Mouse (Mus musculus) embryonic facial prominence, embryonic 15.5 days (tissue): Measurements from ENCODE around the gene Gm11077. TPM values are rescaled to one million over a fixed set of nuclear protein-coding genes. Genes with fewer than 3 reads are reported as not detected.

Source experiments
- ATAC-seq: fragments of 200-750 bp; cut with Nextera tagmentation; 2 replicates; pipeline ENCODE4 v1.8.0; 2017; ENCODE audit warnings: low read depth, moderate TSS enrichment; ENCODE audit not compliant: insufficient number of reproducible peaks, low FRiP score, low TSS enrichment
- H3K27ac ChIP-seq: fragments of 300-500 bp; sonication (generic); replicated peaks from 2 replicates; pipeline ENCODE4 v1.5.1; 2015; ENCODE audit warnings: mild to moderate bottlenecking, inconsistent platforms
- H3K27me3 ChIP-seq: fragments of 300-500 bp; sonication (generic); 2 replicates; pipeline ENCODE4 v1.6.1; 2015; ENCODE audit warnings: inconsistent platforms
- H3K36me3 ChIP-seq: fragments of 300-500 bp; sonication (generic); 2 replicates; pipeline ENCODE4 v1.6.1; 2015; ENCODE audit warnings: mild to moderate bottlenecking, inconsistent platforms
- H3K4me1 ChIP-seq: fragments of 300-500 bp; sonication (generic); 2 replicates; pipeline ENCODE4 v1.6.1; 2015; ENCODE audit warnings: inconsistent platforms
- H3K4me2 ChIP-seq: fragments of 300-500 bp; sonication (generic); replicated peaks from 2 replicates; pipeline ENCODE4 v1.6.1; 2015; ENCODE audit warnings: mild to moderate bottlenecking, inconsistent platforms
- H3K4me3 ChIP-seq: fragments of 300-500 bp; sonication (generic); replicated peaks from 2 replicates; pipeline ENCODE4 v1.5.1; 2015; ENCODE audit warnings: mild to moderate bottlenecking, inconsistent platforms
- H3K9ac ChIP-seq: fragments of 300-500 bp; sonication (generic); 2 replicates; pipeline ENCODE4 v1.6.1; 2015; ENCODE audit warnings: inconsistent platforms
- H3K9me3 ChIP-seq: fragments of 300-500 bp; sonication (generic); replicated peaks from 2 replicates; pipeline ENCODE4 v1.6.1; 2016; ENCODE audit warnings: inconsistent platforms
- WGBS: fragments of 180-500 bp; shearing (Covaris S2); methylation state at CpG from one replicate; pipeline ENCODE4 v1.1.7; 2015; 5-methylcytosine and 5-hydroxymethylcytosine counted together
- polyA plus RNA-seq: library from polyadenylated mRNA; unstranded; fragments of >200 nt; fragmentation: Nextera tagmentation; extraction: Ambion mirVana; gene quantifications from 2 replicates; pipeline ENCODE4 v1.2.1, GENCODE M21; 2015

The Gm11077 gene
- not detected in 2 replicates for polyA plus RNA-seq

DNA sequence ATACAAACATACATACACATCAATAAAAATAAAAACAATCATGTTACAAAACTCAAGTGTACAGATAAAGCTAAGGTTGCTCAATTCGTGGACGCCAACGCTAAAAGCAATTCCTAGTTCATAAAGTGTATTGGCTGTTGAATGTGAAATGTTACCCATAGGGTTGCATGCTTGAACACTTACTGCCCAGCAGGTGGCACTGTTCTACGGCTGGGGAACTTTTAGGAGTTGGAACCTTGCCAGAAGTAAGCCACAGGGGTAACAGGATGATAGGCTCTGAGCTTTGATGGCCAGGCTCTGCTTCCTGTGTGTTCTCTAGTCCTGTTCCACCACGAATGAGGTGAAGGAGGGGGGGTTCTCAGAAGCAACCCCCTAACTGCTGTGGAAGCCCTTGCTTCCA lies at the start of gene Gm11077:
Gm11077 (plus strand) TSS at position 13 of the 400 bp plus-strand sequence.
- no peak within 1 kb of the TSS for H3K4me3 ChIP-seq
- no peak within 1 kb of the TSS for H3K27ac ChIP-seq
- ATAC-seq = no peak
- H3K36me3 ChIP-seq = no peaks in the 10 kb centered on the region
- no peak within 1 kb of the TSS for H3K9ac ChIP-seq
- no peaks in the 10 kb centered on the region for H3K27me3 ChIP-seq
- 89% methylated on average over 5 of the region's 5 CpGs for WGBS
- no peaks in the 10 kb centered on the region for H3K9me3 ChIP-seq
- peaks cover 4% of the 10 kb centered on the region; the same call in 1 of the 2 replicates for H3K4me1 ChIP-seq
- H3K4me2 ChIP-seq = no peak within 1 kb of the TSS

DNA sequence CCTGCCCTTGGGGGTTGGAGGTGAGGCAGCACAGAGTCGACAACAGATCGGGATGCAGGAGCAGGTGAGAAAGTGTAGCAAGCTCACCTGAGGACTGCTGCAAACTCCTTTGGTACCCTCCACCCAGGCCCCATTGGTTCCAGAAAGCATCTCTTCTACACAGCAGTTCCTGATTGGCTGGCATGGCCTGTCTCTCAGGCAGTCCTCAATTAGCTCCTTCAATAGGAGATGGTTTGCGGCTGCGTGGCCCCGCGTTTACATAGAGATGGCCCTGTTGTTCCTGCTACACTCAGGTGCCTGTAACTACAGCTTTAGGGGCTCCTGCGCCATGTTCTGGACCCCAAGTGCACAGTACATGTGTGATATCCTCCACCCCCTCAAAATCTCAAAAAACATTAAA lies 48.4 kb upstream of the Gm11077 start:
- Histone ChIP-seq H3K4me2 (no peak overlapping the region), H3K9ac (no peak overlapping the region), H3K9me3 (no peaks in the 10 kb centered on the region), H3K27me3 (no peaks in the 10 kb centered on the region), H3K27ac (no peak overlapping the region), H3K4me1 (peaks cover 38% of the 10 kb centered on the region), H3K4me3 (no peak overlapping the region), H3K36me3 (no peaks in the 10 kb centered on the region)
- no peak for ATAC-seq
- 52% methylated on average over 7 of the region's 7 CpGs for WGBS

DNA sequence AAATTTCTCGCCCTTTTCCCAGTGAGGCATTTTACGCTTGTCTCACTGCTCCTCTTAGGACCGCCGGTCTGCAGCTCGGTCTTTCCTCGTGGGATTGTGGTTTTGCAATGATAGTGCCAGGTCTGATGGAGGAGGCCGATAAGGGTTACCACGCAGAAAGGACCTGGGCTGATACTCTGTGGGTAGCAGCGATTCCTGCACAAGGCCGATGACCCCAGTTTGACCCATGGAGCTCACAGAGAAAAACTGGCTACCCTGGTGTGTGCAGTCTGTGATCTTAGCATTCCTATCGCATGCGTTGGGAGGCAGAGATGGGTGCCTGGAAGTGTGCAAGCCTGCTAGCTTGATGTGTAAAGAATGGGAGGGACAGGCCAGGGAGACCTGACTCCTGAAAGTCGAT lies 46.3 kb upstream of the Gm11077 start:
- H3K4me2 ChIP-seq = no peak overlapping the region
- no peak overlapping the region for H3K27ac ChIP-seq
- H3K4me3 ChIP-seq = no peak overlapping the region
- no peak overlapping the region for H3K9ac ChIP-seq
- no peaks in the 10 kb centered on the region for H3K36me3 ChIP-seq
- WGBS = 30% methylated on average over 13 of the region's 13 CpGs
- H3K27me3 ChIP-seq = no peaks in the 10 kb centered on the region
- H3K4me1 ChIP-seq = peaks cover 32% of the 10 kb centered on the region
- no peaks in the 10 kb centered on the region for H3K9me3 ChIP-seq
- no peak for ATAC-seq

DNA sequence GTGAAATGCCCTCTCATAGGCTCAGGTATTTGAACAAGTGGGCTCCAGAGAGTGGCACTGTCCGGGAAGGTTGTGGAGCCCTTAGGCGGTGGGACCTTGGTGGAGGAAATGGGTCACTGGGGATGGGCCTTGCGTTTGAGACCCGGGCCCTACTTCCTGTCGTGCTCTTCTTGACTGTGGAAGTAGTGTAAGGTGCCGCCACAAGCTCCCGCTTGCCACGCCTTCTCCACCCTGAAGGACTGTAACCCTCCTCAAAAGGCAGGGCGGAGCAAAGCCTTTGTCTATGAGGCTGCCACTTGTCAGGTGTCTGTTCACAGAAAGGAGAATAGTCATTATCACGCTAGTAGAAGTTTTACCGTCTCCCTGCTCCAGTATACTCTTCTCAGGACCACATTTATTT lies 44.7 kb upstream of the Gm11077 start:
- Histone ChIP-seq H3K4me3 (no peak overlapping the region), H3K27ac (no peak overlapping the region), H3K27me3 (no peaks in the 10 kb centered on the region), H3K4me1 (peaks cover 18% of the 10 kb centered on the region), H3K4me2 (no peak overlapping the region), H3K9ac (no peak overlapping the region), H3K36me3 (no peaks in the 10 kb centered on the region), H3K9me3 (no peaks in the 10 kb centered on the region)
- no peak for ATAC-seq
- 89% methylated on average over 11 of the region's 11 CpGs for WGBS

DNA sequence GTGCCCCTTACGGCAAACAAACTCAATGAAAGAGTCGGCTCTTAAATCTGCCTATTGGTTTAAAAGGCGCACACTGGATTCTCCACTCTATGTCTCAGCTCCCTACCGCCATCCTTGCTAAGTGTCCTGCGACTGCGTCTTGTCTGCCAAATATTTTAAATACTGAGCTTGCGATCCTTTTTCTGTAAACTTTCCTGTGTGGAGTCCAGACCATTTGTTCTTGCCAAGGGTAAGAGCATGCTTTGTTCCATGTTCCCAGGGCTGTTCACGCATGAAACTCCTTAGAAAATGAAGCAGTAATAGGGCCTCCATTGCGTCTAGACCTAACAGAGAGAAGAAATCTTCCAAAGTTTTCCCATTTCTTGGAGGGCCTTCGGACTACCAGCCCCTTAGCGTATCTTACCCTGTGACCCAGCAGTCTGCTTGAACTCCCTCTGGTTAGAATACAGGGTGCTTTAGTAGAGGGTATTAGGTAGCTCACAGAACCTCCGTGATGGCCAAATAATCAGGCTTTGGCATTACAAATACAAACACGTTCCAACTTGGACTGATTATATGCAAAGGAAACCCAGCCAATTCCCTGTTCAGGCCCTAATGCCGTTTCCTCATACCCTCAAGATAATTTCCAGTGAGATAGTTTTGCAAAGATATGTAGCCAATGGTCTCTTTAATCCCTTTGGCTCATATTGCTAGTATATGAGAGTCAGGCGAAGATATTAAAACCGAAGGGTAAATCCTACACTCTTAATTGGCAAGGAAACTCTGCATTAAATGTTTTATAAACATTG lies 39.3 kb upstream of the Gm11077 start:
- ATAC-seq = peak; percentile 83
- peaks cover 21% of the 10 kb centered on the region; the same call in 1 of the 2 replicates for H3K4me1 ChIP-seq
- WGBS = 53% methylated on average over 16 of the region's 16 CpGs

DNA sequence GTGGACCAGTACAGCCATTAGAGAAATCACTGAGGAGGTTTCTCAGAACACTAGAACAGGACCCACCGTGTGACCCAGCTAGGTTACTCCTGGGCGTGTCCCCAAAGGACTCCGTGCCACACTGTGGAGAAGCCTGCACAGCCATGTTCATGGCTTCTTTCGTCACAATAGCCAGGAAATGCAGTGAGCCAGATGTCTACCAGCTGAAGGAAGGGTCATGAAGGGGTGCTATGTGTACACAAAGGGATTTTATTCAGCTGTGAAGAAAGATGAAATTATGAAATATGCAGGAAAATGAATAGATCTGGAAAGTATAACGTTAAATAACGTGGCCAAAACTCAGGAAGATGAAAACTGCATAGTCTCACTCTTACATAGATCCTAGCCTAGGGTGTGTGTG lies 36.9 kb upstream of the Gm11077 start:
- no peak overlapping the region for H3K9ac ChIP-seq
- no peak overlapping the region for H3K27ac ChIP-seq
- no peak for ATAC-seq
- no peaks in the 10 kb centered on the region for H3K36me3 ChIP-seq
- H3K4me2 ChIP-seq = no peak overlapping the region
- H3K27me3 ChIP-seq = no peaks in the 10 kb centered on the region
- H3K4me3 ChIP-seq = no peak overlapping the region
- H3K4me1 ChIP-seq = peaks cover 29% of the 10 kb centered on the region; the same call in 1 of the 2 replicates
- 65% methylated on average over 6 of the region's 6 CpGs for WGBS
- no peaks in the 10 kb centered on the region for H3K9me3 ChIP-seq

More for the DNA sequence above, 39.3 kb upstream of the Gm11077 start:
- H3K9ac ChIP-seq = no peak overlapping the region
- no peaks in the 10 kb centered on the region for H3K9me3 ChIP-seq
- no peaks in the 10 kb centered on the region for H3K27me3 ChIP-seq
- H3K27ac ChIP-seq = peak overlapping the region; percentile 76
- no peak overlapping the region for H3K4me2 ChIP-seq
- H3K4me3 ChIP-seq = no peak overlapping the region
- no peaks in the 10 kb centered on the region for H3K36me3 ChIP-seq

DNA sequence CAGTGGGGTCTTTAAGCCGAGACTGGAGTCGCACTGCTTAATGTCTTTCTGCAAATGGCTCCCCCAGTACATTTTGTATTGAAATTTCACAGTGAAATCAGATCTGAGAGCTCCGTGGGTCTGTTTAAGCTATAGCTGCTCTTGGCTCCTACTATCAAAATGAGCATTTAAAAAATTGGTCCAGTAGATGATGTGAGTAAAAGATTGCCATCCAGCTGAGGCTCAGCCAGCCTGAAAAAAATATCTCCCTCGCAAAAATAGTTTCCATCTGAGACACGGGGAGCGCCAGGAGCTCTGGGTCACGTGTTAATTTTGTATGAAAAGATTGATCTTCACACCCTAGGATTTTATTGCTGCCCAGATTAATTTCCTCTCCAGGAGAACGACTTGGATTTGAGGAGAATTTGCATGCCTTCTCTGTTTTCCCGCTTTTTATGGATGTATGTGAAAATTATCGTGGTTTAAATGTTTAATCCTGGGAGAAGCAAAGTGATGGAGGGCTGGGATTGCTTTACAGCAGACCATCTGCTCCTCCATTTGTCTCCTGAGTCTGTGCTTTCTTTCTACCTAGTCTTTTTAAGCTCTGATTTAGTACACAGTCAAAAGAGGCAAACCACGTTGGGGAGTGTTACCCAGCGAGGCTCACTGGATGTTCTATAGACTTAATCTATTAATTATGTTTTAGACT lies 32.7 kb upstream of the Gm11077 start:
- no peaks in the 10 kb centered on the region for H3K9me3 ChIP-seq
- H3K27ac ChIP-seq = peak overlapping the region; percentile 71
- no peaks in the 10 kb centered on the region for H3K36me3 ChIP-seq
- H3K9ac ChIP-seq = no peak overlapping the region
- peaks cover 20% of the 10 kb centered on the region; the same call in 1 of the 2 replicates for H3K4me1 ChIP-seq
- H3K27me3 ChIP-seq = no peaks in the 10 kb centered on the region
- no peak overlapping the region for H3K4me2 ChIP-seq
- ATAC-seq = 0 out of 2 replicates have a peak, but pooled peaks have one; percentile 31
- H3K4me3 ChIP-seq = no peak overlapping the region
- WGBS = 36% methylated on average over 12 of the region's 12 CpGs

DNA sequence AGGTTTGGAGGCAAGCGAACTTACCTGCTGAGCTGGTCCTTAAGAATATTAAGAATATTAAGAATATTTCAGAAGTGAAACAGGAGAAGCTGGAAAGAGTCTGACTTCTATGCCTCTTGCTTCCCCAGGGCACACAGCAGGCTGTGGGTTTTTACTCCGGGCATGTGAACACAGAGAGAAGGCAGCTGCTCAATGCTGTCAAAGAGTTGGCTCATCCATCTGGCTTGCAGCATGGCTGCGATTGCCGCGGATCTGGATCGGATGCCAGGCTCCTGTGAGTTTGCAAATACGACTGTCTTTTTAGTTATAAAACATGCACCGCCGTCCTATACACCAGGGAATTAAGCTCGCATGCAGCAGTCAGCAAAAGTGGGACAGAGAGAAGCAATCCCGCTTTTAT lies 31.1 kb upstream of the Gm11077 start:
- Histone ChIP-seq H3K27ac (no peak overlapping the region), H3K4me2 (no peak overlapping the region), H3K9me3 (no peaks in the 10 kb centered on the region), H3K4me1 (peaks cover 16% of the 10 kb centered on the region; the same call in 1 of the 2 replicates), H3K9ac (no peak overlapping the region), H3K27me3 (no peaks in the 10 kb centered on the region), H3K36me3 (no peaks in the 10 kb centered on the region), H3K4me3 (no peak overlapping the region)
- ATAC-seq = no peak
- 48% methylated on average over 11 of the region's 11 CpGs for WGBS

DNA sequence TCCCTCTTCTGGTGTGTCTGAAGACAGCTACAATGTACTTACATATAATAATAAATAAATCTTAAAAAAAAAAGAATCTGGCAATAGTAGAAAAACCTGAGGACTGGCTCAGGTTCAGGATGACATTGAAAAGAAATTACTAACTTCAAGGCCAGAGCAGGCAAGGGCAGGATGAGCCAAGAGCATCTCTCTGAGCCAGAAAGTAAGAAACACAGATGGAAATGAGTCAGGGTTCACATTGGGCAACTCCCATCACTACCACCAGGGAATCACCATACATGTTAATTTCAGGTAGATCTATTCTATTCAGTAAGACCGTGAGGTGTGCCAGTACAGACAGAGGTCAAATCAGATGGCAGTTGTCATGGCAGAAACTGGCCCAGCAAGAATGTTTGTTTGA lies 30.5 kb upstream of the Gm11077 start:
- Histone ChIP-seq H3K27ac (no peak overlapping the region), H3K9ac (no peak overlapping the region), H3K27me3 (no peaks in the 10 kb centered on the region), H3K36me3 (no peaks in the 10 kb centered on the region), H3K9me3 (no peaks in the 10 kb centered on the region), H3K4me1 (peaks cover 16% of the 10 kb centered on the region; the same call in 1 of the 2 replicates), H3K4me3 (no peak overlapping the region), H3K4me2 (no peak overlapping the region)
- 88% methylated on average over 1 of the region's 1 CpGs for WGBS
- no peak for ATAC-seq

DNA sequence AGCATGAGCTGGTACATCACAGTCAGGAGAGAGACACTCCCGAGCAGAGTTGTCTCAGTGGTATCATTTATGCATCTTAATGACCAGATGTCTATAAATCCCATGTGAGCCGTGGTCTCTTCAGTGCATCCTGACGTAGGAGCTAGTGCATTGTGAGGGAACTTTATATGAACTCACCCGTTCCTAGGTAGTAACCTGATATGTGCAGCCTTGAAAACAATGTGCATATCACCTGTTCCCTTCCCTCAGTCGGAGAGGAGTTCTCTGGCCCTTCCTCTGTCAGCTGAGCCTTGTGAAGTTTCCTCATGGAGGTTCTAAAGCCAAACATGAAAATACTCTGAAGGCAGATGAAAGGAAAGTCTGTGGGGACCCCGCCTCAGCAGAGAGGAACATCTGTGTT lies 27.8 kb upstream of the Gm11077 start:
- H3K36me3 ChIP-seq = no peaks in the 10 kb centered on the region
- peaks cover 11% of the 10 kb centered on the region; the same call in 1 of the 2 replicates for H3K4me1 ChIP-seq
- no peak overlapping the region for H3K4me3 ChIP-seq
- no peaks in the 10 kb centered on the region for H3K9me3 ChIP-seq
- H3K27me3 ChIP-seq = no peaks in the 10 kb centered on the region
- no peak overlapping the region for H3K9ac ChIP-seq
- 28% methylated on average over 6 of the region's 6 CpGs for WGBS
- H3K4me2 ChIP-seq = no peak overlapping the region
- H3K27ac ChIP-seq = 0 out of 2 replicates have a peak overlapping the region, but pooled peaks have one; percentile 2
- no peak; the same call in 1 of the 2 replicates for ATAC-seq

DNA sequence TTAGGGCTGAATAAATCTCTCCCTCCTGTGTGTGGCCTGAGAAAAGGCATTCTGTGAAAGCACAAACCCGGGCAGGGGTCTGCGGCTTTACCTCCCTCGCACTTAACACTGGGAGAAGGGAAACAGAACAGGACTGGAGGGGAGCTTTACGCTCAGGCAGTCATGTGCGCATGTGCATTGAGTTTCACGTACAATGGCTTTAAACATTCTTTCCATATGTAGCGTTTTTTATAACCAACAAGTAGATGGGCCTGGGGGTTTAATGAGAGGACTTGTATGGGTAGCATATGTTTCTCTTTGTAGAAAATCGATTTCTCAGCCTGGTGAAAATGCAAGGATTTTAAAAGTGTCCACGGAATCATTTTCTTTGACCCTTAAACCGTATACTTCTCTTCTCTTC lies 24.0 kb upstream of the Gm11077 start:
- no peaks in the 10 kb centered on the region for H3K27me3 ChIP-seq
- no peak overlapping the region for H3K4me3 ChIP-seq
- 40% methylated on average over 10 of the region's 10 CpGs for WGBS
- no peak overlapping the region for H3K4me2 ChIP-seq
- peaks cover 19% of the 10 kb centered on the region for H3K4me1 ChIP-seq
- no peak overlapping the region for H3K9ac ChIP-seq
- H3K27ac ChIP-seq = 0 out of 2 replicates have a peak overlapping the region, but pooled peaks have one; percentile 24
- H3K36me3 ChIP-seq = no peaks in the 10 kb centered on the region
- ATAC-seq = no peak
- H3K9me3 ChIP-seq = no peaks in the 10 kb centered on the region
